ENCODE assay signal across 20 mouse cellular contexts in genomic region chr3:138069756-138070511, GRCm38 (mm10). TPM values are rescaled to one million over a fixed set of nuclear protein-coding genes. Genes with fewer than 3 reads are reported as not detected.
DNase-seq lines count a peak whose midpoint lies in the region; ATAC-seq and TF ChIP-seq lines count a peak whose summit lies in the region.
"Had no signal": no experiment of that assay in that cellular context is flagged by ENCODE, and none has a peak within 500 bp of the region (broad histone marks: within the 10 kb centered on the region; RNA-seq: fewer than 3 reads in every experiment).

No protein-coding gene starts in this region.

- peaks cover 30% of the 10 kb centered on the region for H3K4me1 ChIP-seq in kidney, embryonic 15.5 days
- H3K4me1 ChIP-seq in heart, embryonic 13.5 days, result peaks cover 78% of the 10 kb centered on the region
- H3K4me1 ChIP-seq in limb, embryonic 15.5 days, result peaks cover 13% of the 10 kb centered on the region
- H3K4me1 ChIP-seq: megakaryocyte, embryonic 14.5 days had no signal

- DNase-seq in gastrocnemius, adult 2 months, result peak; percentile 45
- DNase-seq in gastrocnemius, postnatal 25 days, result no peak
- DNase-seq in kidney, postnatal 25 days, result no peak
- DNase-seq in right cerebral cortex, adult 18-20 months, result no peak
- DNase-seq: kidney, adult 18-20 months; kidney, postnatal 36 days; layer of hippocampus, postnatal 36 days; left cerebral cortex, postnatal 4 days; thymus, postnatal 36 days had no signal

- H3K4me2 ChIP-seq in kidney, embryonic 15.5 days, result no peak overlapping the region
- H3K4me2 ChIP-seq in heart, embryonic 13.5 days, result peak overlapping the region; percentile 77
- no peak overlapping the region for H3K4me2 ChIP-seq in limb, embryonic 15.5 days
- H3K4me2 ChIP-seq: hindbrain, embryonic 15.5 days had no signal

- no peak for ATAC-seq in kidney, embryonic 15.5 days (replicated peaks; ENCODE audit: low FRiP score)
- no peak for ATAC-seq in heart, embryonic 13.5 days (ENCODE audit: extremely low read depth, insufficient number of reproducible peaks, low FRiP score, low TSS enrichment)
- no peak for ATAC-seq in limb, embryonic 15.5 days (ENCODE audit: insufficient number of reproducible peaks, low FRiP score, low TSS enrichment, low read depth)
- no peak for ATAC-seq in monocyte, adult 5-6 weeks (replicated peaks; ENCODE audit: insufficient number of reproducible peaks, low FRiP score, low TSS enrichment, poor library complexity, severe bottlenecking)
- ATAC-seq: forebrain, embryonic 14.5 days; lung, postnatal 0 days had no signal

- intact Hi-C loops in gastrocnemius, adult 2 months (cut with DNase I), result loop anchor here (2.0 kb wide), 1 partner anchor 79 kb away; no protein-coding TSS in a partner anchor

- H3K9me3 ChIP-seq in kidney, embryonic 15.5 days (replicated peaks), result no peaks in the 10 kb centered on the region
- no peaks in the 10 kb centered on the region for H3K9me3 ChIP-seq in heart, embryonic 13.5 days
- no peaks in the 10 kb centered on the region for H3K9me3 ChIP-seq in limb, embryonic 15.5 days
- H3K9me3 ChIP-seq: hindbrain, embryonic 15.5 days had no signal

- peak overlapping the region; percentile 75 for H3K4me3 ChIP-seq in gastrocnemius, adult 2 months
- H3K4me3 ChIP-seq in kidney, embryonic 15.5 days (replicated peaks), result no peak overlapping the region
- peak overlapping the region; percentile 52 for H3K4me3 ChIP-seq in heart, embryonic 13.5 days
- peak overlapping the region; percentile 4; the same call in 1 of the 2 replicates for H3K4me3 ChIP-seq in limb, embryonic 15.5 days
- H3K4me3 ChIP-seq: hindbrain, embryonic 15.5 days; megakaryocyte, embryonic 14.5 days had no signal

- WGBS in kidney, embryonic 15.5 days, result 72% methylated on average over 18 of the region's 18 CpGs
- WGBS in heart, embryonic 13.5 days, result 46% methylated on average over 18 of the region's 18 CpGs
- 73% methylated on average over 18 of the region's 18 CpGs for WGBS in limb, embryonic 15.5 days

- H3K27me3 ChIP-seq in kidney, embryonic 15.5 days, result peaks cover 11% of the 10 kb centered on the region
- no peaks in the 10 kb centered on the region for H3K27me3 ChIP-seq in heart, embryonic 13.5 days (replicated peaks)
- no peaks in the 10 kb centered on the region for H3K27me3 ChIP-seq in limb, embryonic 15.5 days
- H3K27me3 ChIP-seq: hindbrain, embryonic 15.5 days had no signal

- no peaks in the 10 kb centered on the region for H3K36me3 ChIP-seq in kidney, embryonic 15.5 days
- 0 out of 2 replicates have a peak, but pooled peaks cover 6% of the 10 kb centered on the region for H3K36me3 ChIP-seq in heart, embryonic 13.5 days
- no peaks in the 10 kb centered on the region for H3K36me3 ChIP-seq in limb, embryonic 15.5 days
- H3K36me3 ChIP-seq: hindbrain, embryonic 15.5 days had no signal

- H3K27ac ChIP-seq in gastrocnemius, adult 2 months, result peak overlapping the region; percentile 97
- H3K27ac ChIP-seq in kidney, embryonic 15.5 days, result 0 out of 2 replicates have a peak overlapping the region, but pooled peaks have one; percentile 6
- H3K27ac ChIP-seq in heart, embryonic 13.5 days (replicated peaks), result peak overlapping the region; percentile 85
- no peak overlapping the region for H3K27ac ChIP-seq in limb, embryonic 15.5 days
- H3K27ac ChIP-seq: hindbrain, embryonic 15.5 days; liver, embryonic 14.5 days had no signal

- no peak overlapping the region for H3K9ac ChIP-seq in kidney, embryonic 15.5 days
- H3K9ac ChIP-seq in heart, embryonic 13.5 days, result peak overlapping the region; percentile 85
- no peak overlapping the region for H3K9ac ChIP-seq in limb, embryonic 15.5 days
- H3K9ac ChIP-seq: hindbrain, embryonic 15.5 days; liver, embryonic 14.5 days had no signal

- TF ChIP-seq CTCF in gastrocnemius, adult 2 months (IDR thresholded peaks at IDR 0.05), result no peak

RNA-seq across cellular contexts. Expression of gene Gm5105, which starts 2.7 kb away (rescaled TPM):
- 1 to 10 TPM; 1.3 to 1.8 TPM for total RNA-seq in gastrocnemius, adult 2 months (2021)
- 1 to 10 TPM; 1.2 to 2.0 TPM for total RNA-seq in gastrocnemius, postnatal 25 days (2021)
- polyA plus RNA-seq in kidney, embryonic 15.5 days (2015; fragmentation: Nextera tagmentation; extraction: Ambion mirVana), result 0.36 TPM in 1 of 2 replicates, not detected in the other
- 0.36 and 0.56 TPM in 2 replicates for polyA plus RNA-seq in heart, embryonic 13.5 days (2015; fragmentation: Nextera tagmentation; extraction: Ambion mirVana)
- 0.26 and 0.32 TPM in 2 replicates for polyA plus RNA-seq in limb, embryonic 15.5 days (2015; fragmentation: Nextera tagmentation; extraction: Ambion mirVana)
- total RNA-seq in monocyte, adult 5-6 weeks (2017), result 0.57 TPM in 1 of 3 replicates, not detected in the others
- total RNA-seq: left cerebral cortex, postnatal 4 days; neutrophil, adult 5-6 weeks had no signal
- polyA plus RNA-seq: forebrain, embryonic 14.5 days; liver, embryonic 14.5 days; spleen, adult 2 months had no signal

RNA-seq across cellular contexts. Expression of gene 1110002E22Rik, which starts 5.1 kb away (rescaled TPM):
- 100 to 1,000 TPM; 120 to 128 TPM for total RNA-seq in gastrocnemius, adult 2 months (2021)
- total RNA-seq in gastrocnemius, postnatal 25 days (2021), result 100 to 1,000 TPM; 158 to 162 TPM
- 0.74 and 0.78 TPM in 2 replicates for polyA plus RNA-seq in kidney, embryonic 15.5 days (2015; fragmentation: Nextera tagmentation; extraction: Ambion mirVana)
- 9.4 and 11.1 TPM in 2 replicates for polyA plus RNA-seq in heart, embryonic 13.5 days (2015; fragmentation: Nextera tagmentation; extraction: Ambion mirVana)
- polyA plus RNA-seq in limb, embryonic 15.5 days (2015; fragmentation: Nextera tagmentation; extraction: Ambion mirVana), result 2.8 and 6.4 TPM in 2 replicates
- total RNA-seq in monocyte, adult 5-6 weeks (2017), result not detected in 3 replicates

Comparison
In these comparisons a context has a peak if more than half of its experiments do, and no peak if none do; other contexts are left out.
1. RNA of gene 1110002E22Rik, which starts 5.1 kb away (total RNA-seq): 158 to 162 TPM in gastrocnemius, postnatal 25 days and 120 to 128 TPM in gastrocnemius, adult 2 months; not detected in monocyte, adult 5-6 weeks; every median in the first group is over 100 times any median in the second.